Mouse (Mus musculus): ENCODE results near the gene Kctd17. TPM values are rescaled to one million over a fixed set of nuclear protein-coding genes. Genes with fewer than 3 reads are reported as not detected.

Kctd17 gene
- polyA plus RNA-seq, 1 experiment from 2014 or later = 60.5 TPM

- 3% methylated on average over 3 of the region's 3 CpGs for WGBS
- Histone ChIP-seq H3K27ac (ENCODE audit: low read depth, low read length) (peak overlapping the region; percentile 27), H3K9me3 (ENCODE audit: control insufficient read depth, low read length) (no peaks in the 10 kb centered on the region), H3K9ac (ENCODE audit: low read length) (peak overlapping the region; percentile 77), H3K4me3 (ENCODE audit: low read depth, low read length) (peak overlapping the region; percentile 68), H3K4me2 (peak overlapping the region; percentile 71), H3K36me3 (ENCODE audit: control insufficient read depth, insufficient read depth, low read length) (peaks cover 5% of the 10 kb centered on the region), H3K27me3 (ENCODE audit: control insufficient read depth, insufficient read depth, low read length) (no peaks in the 10 kb centered on the region), H3K4me1 (ENCODE audit: control insufficient read depth, insufficient read depth, low read length) (peaks cover 8% of the 10 kb centered on the region)
- DNase-seq (ENCODE audit: low spot score, missing footprints) (no peak), ATAC-seq (ENCODE audit: low FRiP score) (no peak; the same call in 1 of the 2 replicates)
Observed at GRCm38 (mm10) chr15:78429139-78429459, 735 bp downstream of the Kctd17 start.

GRCm38 (mm10) chr15:78429871-78430622 is 1.7 kb downstream of the Kctd17 start:
- H3K27me3 ChIP-seq (ENCODE audit: control insufficient read depth, insufficient read depth, low read length) = no peaks in the 10 kb centered on the region
- no peak for ATAC-seq (ENCODE audit: low FRiP score)

GRCm38 (mm10) chr15:78430874-78431273 is 2.5 kb downstream of the Kctd17 start:
- no peak overlapping the region for H3K9ac ChIP-seq (ENCODE audit: low read length)
- H3K9me3 ChIP-seq (ENCODE audit: control insufficient read depth, low read length) = no peaks in the 10 kb centered on the region
- no peak overlapping the region for H3K4me3 ChIP-seq (ENCODE audit: low read depth, low read length)
- 89% methylated on average over 10 of the region's 10 CpGs for WGBS
- H3K36me3 ChIP-seq (ENCODE audit: control insufficient read depth, insufficient read depth, low read length) = peaks cover 7% of the 10 kb centered on the region
- ATAC-seq (ENCODE audit: low FRiP score) (no peak), DNase-seq (ENCODE audit: low spot score, missing footprints) (no peak)
- H3K4me1 ChIP-seq (ENCODE audit: control insufficient read depth, insufficient read depth, low read length) = peaks cover 23% of the 10 kb centered on the region
- no peak overlapping the region for H3K4me2 ChIP-seq
- H3K27me3 ChIP-seq (ENCODE audit: control insufficient read depth, insufficient read depth, low read length) = no peaks in the 10 kb centered on the region
- H3K27ac ChIP-seq (ENCODE audit: low read depth, low read length) = no peak overlapping the region

More at GRCm38 (mm10) chr15:78429871-78430622, 1.7 kb downstream of the Kctd17 start:
- Histone ChIP-seq H3K4me2 (peak overlapping the region; percentile 71), H3K4me3 (ENCODE audit: low read depth, low read length) (no peak overlapping the region; the same call in 1 of the 2 replicates), H3K36me3 (ENCODE audit: control insufficient read depth, insufficient read depth, low read length) (peaks cover 7% of the 10 kb centered on the region), H3K27ac (ENCODE audit: low read depth, low read length) (no peak overlapping the region), H3K9me3 (ENCODE audit: control insufficient read depth, low read length) (no peaks in the 10 kb centered on the region), H3K4me1 (ENCODE audit: control insufficient read depth, insufficient read depth, low read length) (peaks cover 16% of the 10 kb centered on the region), H3K9ac (ENCODE audit: low read length) (no peak overlapping the region)
- no peak for DNase-seq (ENCODE audit: low spot score, missing footprints)
- 79% methylated on average over 13 of the region's 13 CpGs for WGBS

- Histone ChIP-seq H3K4me3 (ENCODE audit: low read depth, low read length) (no peak overlapping the region), H3K27me3 (ENCODE audit: control insufficient read depth, insufficient read depth, low read length) (no peaks in the 10 kb centered on the region), H3K36me3 (ENCODE audit: control insufficient read depth, insufficient read depth, low read length) (peaks cover 7% of the 10 kb centered on the region), H3K4me1 (ENCODE audit: control insufficient read depth, insufficient read depth, low read length) (peaks cover 31% of the 10 kb centered on the region), H3K27ac (ENCODE audit: low read depth, low read length) (no peak overlapping the region), H3K9me3 (ENCODE audit: control insufficient read depth, low read length) (no peaks in the 10 kb centered on the region), H3K4me2 (no peak overlapping the region), H3K9ac (ENCODE audit: low read length) (no peak overlapping the region)
- DNase-seq (ENCODE audit: low spot score, missing footprints) = no peak
- no peak for ATAC-seq (ENCODE audit: low FRiP score)
- 86% methylated on average over 7 of the region's 7 CpGs for WGBS
Observed at GRCm38 (mm10) chr15:78431541-78432121, 3.3 kb downstream of the Kctd17 start.

- no peak; the same call in 1 of the 2 replicates for ATAC-seq (ENCODE audit: low FRiP score)
- WGBS = 30% methylated on average over 6 of the region's 6 CpGs
- no peak overlapping the region; the same call in 1 of the 2 replicates for H3K27ac ChIP-seq (ENCODE audit: low read depth, low read length)
- H3K4me3 ChIP-seq (ENCODE audit: low read depth, low read length) = no peak overlapping the region
- peaks cover 37% of the 10 kb centered on the region for H3K4me1 ChIP-seq (ENCODE audit: control insufficient read depth, insufficient read depth, low read length)
- no peaks in the 10 kb centered on the region for H3K27me3 ChIP-seq (ENCODE audit: control insufficient read depth, insufficient read depth, low read length)
- no peaks in the 10 kb centered on the region for H3K9me3 ChIP-seq (ENCODE audit: control insufficient read depth, low read length)
- peaks cover 7% of the 10 kb centered on the region for H3K36me3 ChIP-seq (ENCODE audit: control insufficient read depth, insufficient read depth, low read length)
- no peak overlapping the region for H3K4me2 ChIP-seq
- DNase-seq (ENCODE audit: low spot score, missing footprints) = peak; percentile 93
- H3K9ac ChIP-seq (ENCODE audit: low read length) = no peak overlapping the region
Observed at GRCm38 (mm10) chr15:78434896-78435520, 6.6 kb downstream of the Kctd17 start.

GRCm38 (mm10) chr15:78435681-78436080 is 7.3 kb downstream of the Kctd17 start:
- ATAC-seq (ENCODE audit: low FRiP score) = no peak
- H3K9ac ChIP-seq (ENCODE audit: low read length) = no peak overlapping the region
- H3K4me2 ChIP-seq = no peak overlapping the region
- no peak for DNase-seq (ENCODE audit: low spot score, missing footprints)
- H3K4me1 ChIP-seq (ENCODE audit: control insufficient read depth, insufficient read depth, low read length) = peaks cover 37% of the 10 kb centered on the region
- peaks cover 7% of the 10 kb centered on the region for H3K36me3 ChIP-seq (ENCODE audit: control insufficient read depth, insufficient read depth, low read length)
- no peak overlapping the region for H3K4me3 ChIP-seq (ENCODE audit: low read depth, low read length)
- no peaks in the 10 kb centered on the region for H3K27me3 ChIP-seq (ENCODE audit: control insufficient read depth, insufficient read depth, low read length)
- no peak overlapping the region; the same call in 1 of the 2 replicates for H3K27ac ChIP-seq (ENCODE audit: low read depth, low read length)
- WGBS = 81% methylated on average over 11 of the region's 11 CpGs
- H3K9me3 ChIP-seq (ENCODE audit: control insufficient read depth, low read length) = no peaks in the 10 kb centered on the region

GRCm38 (mm10) chr15:78436380-78437192 is 8.2 kb downstream of the Kctd17 start:
- Histone ChIP-seq H3K27me3 (ENCODE audit: control insufficient read depth, insufficient read depth, low read length) (no peaks in the 10 kb centered on the region), H3K36me3 (ENCODE audit: control insufficient read depth, insufficient read depth, low read length) (peaks cover 7% of the 10 kb centered on the region), H3K4me3 (ENCODE audit: low read depth, low read length) (peak overlapping the region; percentile 25), H3K4me2 (peak overlapping the region; percentile 48), H3K9ac (ENCODE audit: low read length) (peak overlapping the region; percentile 54), H3K9me3 (ENCODE audit: control insufficient read depth, low read length) (no peaks in the 10 kb centered on the region), H3K27ac (ENCODE audit: low read depth, low read length) (peak overlapping the region; percentile 68), H3K4me1 (ENCODE audit: control insufficient read depth, insufficient read depth, low read length) (peaks cover 37% of the 10 kb centered on the region)
- ATAC-seq (ENCODE audit: low FRiP score) (peak; percentile 62), DNase-seq (ENCODE audit: low spot score, missing footprints) (peak; percentile 95)
- 9% methylated on average over 22 of the region's 32 CpGs for WGBS

GRCm38 (mm10) chr15:78437237-78438017 is 9.1 kb downstream of the Kctd17 start:
- Histone ChIP-seq H3K36me3 (ENCODE audit: control insufficient read depth, insufficient read depth, low read length) (peaks cover 5% of the 10 kb centered on the region), H3K4me2 (peak overlapping the region; percentile 48), H3K4me3 (ENCODE audit: low read depth, low read length) (peak overlapping the region; percentile 25), H3K9ac (ENCODE audit: low read length) (peak overlapping the region; percentile 54), H3K9me3 (ENCODE audit: control insufficient read depth, low read length) (no peaks in the 10 kb centered on the region), H3K27me3 (ENCODE audit: control insufficient read depth, insufficient read depth, low read length) (no peaks in the 10 kb centered on the region), H3K27ac (ENCODE audit: low read depth, low read length) (peak overlapping the region; percentile 68), H3K4me1 (ENCODE audit: control insufficient read depth, insufficient read depth, low read length) (peaks cover 37% of the 10 kb centered on the region)
- ATAC-seq (ENCODE audit: low FRiP score) (peak; percentile 24; the same call in 1 of the 2 replicates), DNase-seq (ENCODE audit: low spot score, missing footprints) (peak; percentile 88)
- WGBS = 16% methylated on average over 23 of the region's 23 CpGs

Measured in midbrain, embryonic 11.5 days (tissue).